ENCODE assay signal across 8 mouse cellular contexts in genomic region chr6:101377935-101378609, GRCm38 (mm10). TPM values are rescaled to one million over a fixed set of nuclear protein-coding genes. Genes with fewer than 3 reads are reported as not detected.
DNase-seq lines count a peak whose midpoint lies in the region; ATAC-seq and TF ChIP-seq lines count a peak whose summit lies in the region.

No protein-coding gene starts in this region.

- peak overlapping the region; percentile 73 for H3K27ac ChIP-seq in hindbrain, embryonic 11.5 days (ENCODE audit: low read depth, low read length)
- peak overlapping the region; percentile 89 for H3K27ac ChIP-seq in left cerebral cortex, adult 2 months

- peak; percentile 89 for DNase-seq in 3T3-L1 (ENCODE audit: low read depth, low spot score)
- DNase-seq in adrenal gland, postnatal 36 days = peak; percentile 85 to 87
- peak; percentile 19 to 47 for DNase-seq in frontal cortex, postnatal 14 days (ENCODE audit: low spot score in 2 of 2)
- peak; percentile 89 for DNase-seq in hindbrain, embryonic 11.5 days (ENCODE audit: low spot score)
- peak; percentile 53 to 58 for DNase-seq in left cerebral cortex, adult 2 months (ENCODE audit: extremely low spot score in 1 of 2, low spot score in 2 of 2)
- peak; percentile 69 for DNase-seq in lung, postnatal 36 days
- DNase-seq in right cerebral cortex, postnatal 4 days = peak; percentile 59
- DNase-seq in B cell, adult 2 months = no peak

- H3K36me3 ChIP-seq in hindbrain, embryonic 11.5 days (ENCODE audit: control insufficient read depth, insufficient read depth, low read length) = no peaks in the 10 kb centered on the region

- peak; percentile 92 for ATAC-seq in hindbrain, embryonic 11.5 days (ENCODE audit: low FRiP score)

- H3K27me3 ChIP-seq in hindbrain, embryonic 11.5 days (ENCODE audit: control insufficient read depth, insufficient read depth, low read length) = no peaks in the 10 kb centered on the region; the same call in 1 of the 2 replicates

- H3K9me3 ChIP-seq in hindbrain, embryonic 11.5 days (ENCODE audit: control insufficient read depth, low read length) = no peaks in the 10 kb centered on the region

- peak overlapping the region; percentile 60 for H3K4me3 ChIP-seq in hindbrain, embryonic 11.5 days (ENCODE audit: low read depth, low read length)
- peak overlapping the region; percentile 54 for H3K4me3 ChIP-seq in left cerebral cortex, adult 2 months

- no peak overlapping the region; the same call in 1 of the 2 replicates for H3K9ac ChIP-seq in hindbrain, embryonic 11.5 days (ENCODE audit: low read depth, low read length)

- intact Hi-C loops in left cerebral cortex, adult 2 months (cut with DNase I) = loop anchor here (1.0 to 10.0 kb wide), 4 partner anchors 103 to 229 kb away; no protein-coding TSS in a partner anchor

- H3K4me2 ChIP-seq in hindbrain, embryonic 11.5 days (replicated peaks; ENCODE audit: low read depth, low read length) = peak overlapping the region; percentile 99

- TF ChIP-seq CTCF in left cerebral cortex, adult 2 months (IDR thresholded peaks at IDR 0.05) = no peak

- WGBS in hindbrain, embryonic 11.5 days = under 1% methylated on average over 23 of the region's 29 CpGs

- H3K4me1 ChIP-seq in hindbrain, embryonic 11.5 days (replicated peaks; ENCODE audit: control insufficient read depth, insufficient read depth, low read length) = peaks cover 2% of the 10 kb centered on the region; the same call in 1 of the 2 replicates

RNA-seq across cellular contexts. Expression of gene Pdzrn3, which starts 0.4 kb away (rescaled TPM):
- 10 to 100 TPM; 19.1 to 25.7 TPM for total RNA-seq in adrenal gland, postnatal 36 days (2021)
- polyA plus RNA-seq in hindbrain, embryonic 11.5 days (2014; fragmentation: Nextera tagmentation; extraction: Ambion mirVana) = 20.5 and 23.9 TPM in 2 replicates
- total RNA-seq in left cerebral cortex, adult 2 months (2021) = 10 to 100 TPM; 47.9 to 50.8 TPM

Comparison
In these comparisons a context has a peak if more than half of its experiments do, and no peak if none do; other contexts are left out.
1. DNase-seq: peak in 3T3-L1 (single experiment), adrenal gland, postnatal 36 days (2 of 2), frontal cortex, postnatal 14 days (2 of 2), hindbrain, embryonic 11.5 days (single experiment), left cerebral cortex, adult 2 months (2 of 2), lung, postnatal 36 days (single experiment) and right cerebral cortex, postnatal 4 days (single experiment); none in B cell, adult 2 months (0 of 2).